Mouse (Mus musculus) hindbrain, embryonic 15.5 days (tissue): ENCODE measurements around the gene Cog4. TPM values are rescaled to one million over a fixed set of nuclear protein-coding genes. Genes with fewer than 3 reads are reported as not detected.
"Not testable (repeated sequence)": the region's sequence is repeated elsewhere in the genome, so short reads cannot be mapped to it uniquely, and the experiment has no call there.

Source experiments
- ATAC-seq: fragments of 200-750 bp; cut with Nextera tagmentation; 2 replicates; pipeline ENCODE4 v1.8.0; 2017; ENCODE audit warnings: low read depth, moderate number of reproducible peaks, moderate TSS enrichment; ENCODE audit not compliant: low FRiP score
- H3K27ac ChIP-seq: fragments of 300-500 bp; sonication (generic); replicated peaks from 2 replicates; pipeline ENCODE4 v1.5.1; 2015; ENCODE audit warnings: mild to moderate bottlenecking, inconsistent platforms
- H3K27me3 ChIP-seq: fragments of 300-500 bp; sonication (generic); 2 replicates; pipeline ENCODE4 v1.6.1; 2015; ENCODE audit warnings: control low read depth, inconsistent platforms
- H3K36me3 ChIP-seq: fragments of 300-500 bp; sonication (generic); 2 replicates; pipeline ENCODE4 v1.6.1; 2015; ENCODE audit warnings: control low read depth, inconsistent platforms
- H3K4me1 ChIP-seq: fragments of 300-500 bp; sonication (generic); replicated peaks from 2 replicates; pipeline ENCODE4 v1.6.1; 2015; ENCODE audit warnings: control low read depth, inconsistent platforms
- H3K4me2 ChIP-seq: fragments of 300-500 bp; sonication (generic); 2 replicates; pipeline ENCODE4 v1.6.1; 2015; ENCODE audit warnings: moderate library complexity, mild to moderate bottlenecking, inconsistent platforms
- H3K4me3 ChIP-seq: fragments of 300-500 bp; sonication (generic); 2 replicates; pipeline ENCODE4 v1.5.1; 2015; ENCODE audit warnings: mild to moderate bottlenecking, inconsistent platforms
- H3K9ac ChIP-seq: fragments of 300-500 bp; sonication (generic); 2 replicates; pipeline ENCODE4 v1.6.1; 2015; ENCODE audit warnings: inconsistent platforms
- H3K9me3 ChIP-seq: fragments of 300-500 bp; sonication (generic); 2 replicates; pipeline ENCODE4 v1.6.1; 2016; ENCODE audit warnings: control low read depth, inconsistent platforms
- WGBS: fragments of 180-500 bp; shearing (Covaris S2); methylation state at CpG from one replicate; pipeline ENCODE4 v1.1.7; 2015; 5-methylcytosine and 5-hydroxymethylcytosine counted together
- polyA plus RNA-seq: library from polyadenylated mRNA; unstranded; fragments of >200 nt; fragmentation: Nextera tagmentation; extraction: Ambion mirVana; gene quantifications from 2 replicates; pipeline ENCODE4 v1.2.1, GENCODE M21; 2015

The Cog4 gene
- polyA plus RNA-seq, 1 experiment from 2014 or later = 75.4 TPM

GRCm38 (mm10) chr8:110895812-110896211, 49.4 kb downstream of the Cog4 start:
- no peaks in the 10 kb centered on the region for H3K9me3 ChIP-seq
- no peak overlapping the region for H3K4me2 ChIP-seq
- 94% methylated on average over 13 of the region's 13 CpGs for WGBS
- peaks cover 7% of the 10 kb centered on the region; the same call in 1 of the 2 replicates for H3K36me3 ChIP-seq
- H3K27ac ChIP-seq = no peak overlapping the region
- no peaks in the 10 kb centered on the region for H3K4me1 ChIP-seq
- H3K4me3 ChIP-seq = no peak overlapping the region
- H3K9ac ChIP-seq = no peak overlapping the region
- ATAC-seq = no peak
- H3K27me3 ChIP-seq = no peaks in the 10 kb centered on the region

GRCm38 (mm10) chr8:110897495-110897894, 51.1 kb downstream of the Cog4 start:
- Histone ChIP-seq H3K9ac (no peak overlapping the region), H3K4me1 (peaks cover 3% of the 10 kb centered on the region; the same call in 1 of the 2 replicates), H3K4me3 (no peak overlapping the region), H3K4me2 (no peak overlapping the region), H3K27me3 (no peaks in the 10 kb centered on the region), H3K9me3 (no peaks in the 10 kb centered on the region), H3K36me3 (peaks cover 7% of the 10 kb centered on the region; the same call in 1 of the 2 replicates), H3K27ac (no peak overlapping the region)
- ATAC-seq = no peak
- 93% methylated on average over 6 of the region's 6 CpGs for WGBS

GRCm38 (mm10) chr8:110901056-110901455, 54.7 kb downstream of the Cog4 start:
- H3K4me3 ChIP-seq = no peak overlapping the region
- 93% methylated on average over 3 of the region's 3 CpGs for WGBS
- ATAC-seq = no peak

GRCm38 (mm10) chr8:110901839-110902578, 55.6 kb downstream of the Cog4 start, which contains the start of gene Fuk:
Gene Fuk (minus strand): TSS chr8:110902488.
- WGBS = 3% methylated on average over 30 of the region's 30 CpGs
- no peaks in the 10 kb centered on the region for H3K27me3 ChIP-seq
- H3K27ac ChIP-seq = no peak within 1 kb of the TSS
- peak within 1 kb of the TSS; percentile 65 for H3K4me2 ChIP-seq
- H3K36me3 ChIP-seq = peaks cover 7% of the 10 kb centered on the region; the same call in 1 of the 2 replicates
- H3K4me1 ChIP-seq = peaks cover 3% of the 10 kb centered on the region; the same call in 1 of the 2 replicates
- H3K9ac ChIP-seq = peak within 1 kb of the TSS; percentile 65
- H3K4me3 ChIP-seq = peak within 1 kb of the TSS; percentile 54
- peak; percentile 94 for ATAC-seq
- H3K9me3 ChIP-seq = no peaks in the 10 kb centered on the region

More at GRCm38 (mm10) chr8:110901056-110901455, 54.7 kb downstream of the Cog4 start:
- H3K4me2 ChIP-seq = no peak overlapping the region
- peaks cover 7% of the 10 kb centered on the region; the same call in 1 of the 2 replicates for H3K36me3 ChIP-seq
- peaks cover 3% of the 10 kb centered on the region; the same call in 1 of the 2 replicates for H3K4me1 ChIP-seq
- H3K9ac ChIP-seq = no peak overlapping the region
- no peaks in the 10 kb centered on the region for H3K9me3 ChIP-seq
- H3K27me3 ChIP-seq = no peaks in the 10 kb centered on the region
- H3K27ac ChIP-seq = no peak overlapping the region

- Histone ChIP-seq H3K27me3 (no peaks in the 10 kb centered on the region), H3K9me3 (no peaks in the 10 kb centered on the region), H3K27ac (no peak overlapping the region), H3K36me3 (peaks cover 7% of the 10 kb centered on the region; the same call in 1 of the 2 replicates), H3K9ac (no peak overlapping the region), H3K4me1 (peaks cover 3% of the 10 kb centered on the region; the same call in 1 of the 2 replicates), H3K4me3 (peak overlapping the region; percentile 54; the same call in 1 of the 2 replicates), H3K4me2 (peak overlapping the region; percentile 65)
- ATAC-seq = 0 out of 2 replicates have a peak, but pooled peaks have one; percentile 17
- WGBS = 81% methylated on average over 2 of the region's 2 CpGs
Observed at GRCm38 (mm10) chr8:110902579-110902965, 56.2 kb downstream of the Cog4 start.

GRCm38 (mm10) chr8:110905404-110905803, 59.0 kb downstream of the Cog4 start:
- 83% methylated on average over 6 of the region's 6 CpGs for WGBS
- no peaks in the 10 kb centered on the region for H3K9me3 ChIP-seq

GRCm38 (mm10) chr8:110906682-110907081, 60.3 kb downstream of the Cog4 start:
- 84% methylated on average over 1 of the region's 1 CpGs for WGBS
- Histone ChIP-seq H3K4me1 (peaks cover under 1% of the 10 kb centered on the region; the same call in 1 of the 2 replicates), H3K4me2 (no peak overlapping the region), H3K4me3 (no peak overlapping the region), H3K9me3 (no peaks in the 10 kb centered on the region), H3K27me3 (no peaks in the 10 kb centered on the region), H3K36me3 (no peaks in the 10 kb centered on the region), H3K27ac (no peak overlapping the region), H3K9ac (no peak overlapping the region)
- no peak for ATAC-seq

More at GRCm38 (mm10) chr8:110905404-110905803, 59.0 kb downstream of the Cog4 start:
- Histone ChIP-seq H3K27me3 (no peaks in the 10 kb centered on the region), H3K27ac (no peak overlapping the region), H3K4me3 (no peak overlapping the region), H3K36me3 (no peaks in the 10 kb centered on the region), H3K4me1 (peaks cover 3% of the 10 kb centered on the region; the same call in 1 of the 2 replicates), H3K4me2 (no peak overlapping the region), H3K9ac (no peak overlapping the region)
- no peak for ATAC-seq

- not testable (repeated sequence) for H3K27me3 ChIP-seq, ATAC-seq, H3K27ac ChIP-seq, H3K9me3 ChIP-seq, H3K4me3 ChIP-seq, H3K4me1 ChIP-seq, H3K4me2 ChIP-seq, H3K9ac ChIP-seq, H3K36me3 ChIP-seq
Observed at GRCm38 (mm10) chr8:110909850-110910249, 63.5 kb downstream of the Cog4 start.

- H3K4me1 ChIP-seq = no peaks in the 10 kb centered on the region
- no peaks in the 10 kb centered on the region for H3K9me3 ChIP-seq
- 90% methylated on average over 15 of the region's 15 CpGs for WGBS
- no peak overlapping the region for H3K4me2 ChIP-seq
- H3K9ac ChIP-seq = no peak overlapping the region
- ATAC-seq = no peak
- no peaks in the 10 kb centered on the region for H3K27me3 ChIP-seq
- H3K36me3 ChIP-seq = no peaks in the 10 kb centered on the region
- no peak overlapping the region for H3K4me3 ChIP-seq
- no peak overlapping the region for H3K27ac ChIP-seq
Observed at GRCm38 (mm10) chr8:110911576-110912570, 65.5 kb downstream of the Cog4 start.

GRCm38 (mm10) chr8:110917415-110917814, 71.0 kb downstream of the Cog4 start:
- Histone ChIP-seq H3K36me3 (no peaks in the 10 kb centered on the region), H3K27me3 (no peaks in the 10 kb centered on the region), H3K9ac (no peak overlapping the region), H3K27ac (no peak overlapping the region), H3K9me3 (no peaks in the 10 kb centered on the region), H3K4me3 (no peak overlapping the region), H3K4me2 (no peak overlapping the region), H3K4me1 (peaks cover 26% of the 10 kb centered on the region)
- WGBS = 50% methylated on average over 2 of the region's 2 CpGs
- no peak for ATAC-seq

- WGBS = 79% methylated on average over 11 of the region's 11 CpGs
- Histone ChIP-seq H3K9me3 (no peaks in the 10 kb centered on the region), H3K4me1 (peaks cover 26% of the 10 kb centered on the region), H3K4me2 (no peak overlapping the region), H3K36me3 (no peaks in the 10 kb centered on the region), H3K27ac (no peak overlapping the region), H3K4me3 (no peak overlapping the region), H3K9ac (no peak overlapping the region), H3K27me3 (no peaks in the 10 kb centered on the region)
- ATAC-seq = no peak
Observed at GRCm38 (mm10) chr8:110918027-110918426, 71.6 kb downstream of the Cog4 start.
